Mouse (Mus musculus): ENCODE data around the gene Tead3. TPM values are rescaled to one million over a fixed set of nuclear protein-coding genes. Genes with fewer than 3 reads are reported as not detected.
A peak's percentile ranks its signal among the peaks of the same experiment; 100 is the strongest.

The Tead3 gene
- total and polyA plus RNA-seq, 3 experiments, result 0.42 TPM; not detected in 2

DNA sequence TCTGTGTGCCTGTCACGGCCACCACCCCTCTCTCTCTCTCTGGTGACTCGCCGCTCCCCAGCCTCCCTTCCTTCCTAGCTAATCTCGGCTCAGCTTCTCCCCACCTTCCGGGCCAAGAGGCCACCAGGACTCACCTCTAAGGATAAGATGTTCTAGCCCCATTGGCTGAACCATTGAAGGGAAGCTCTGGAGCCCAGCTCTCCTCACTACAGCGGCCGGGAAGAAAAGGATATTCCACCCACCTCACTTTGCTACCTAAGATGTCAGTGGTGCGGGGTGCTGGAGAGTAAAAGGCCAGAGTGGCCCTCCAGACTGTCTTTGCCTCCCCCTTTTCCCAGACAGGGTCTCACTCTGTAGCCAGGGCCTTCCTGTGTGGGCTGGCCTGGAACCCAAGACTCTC lies 14.5 kb upstream of the Tead3 start, which contains the start of gene Tulp1:
Gene Tulp1, minus strand, starts transcription at position 101 of the 400 bp plus-strand sequence.
- H3K9me3 ChIP-seq (replicated peaks; ENCODE audit: low read length), result no peaks in the 10 kb centered on the region
- no peak within 1 kb of the TSS for H3K4me3 ChIP-seq (replicated peaks in 1 of 3; ENCODE audit: low read depth in 2 of 3, low read length in 2 of 3, poor library complexity in 1 of 3)
- peaks cover 59% of the 10 kb centered on the region for H3K27me3 ChIP-seq (replicated peaks)
- no peak within 1 kb of the TSS for H3K27ac ChIP-seq (ENCODE audit: insufficient read depth, low read depth)
- H3K4me1 ChIP-seq (ENCODE audit: control insufficient read depth in 1 of 2, insufficient read depth in 2 of 2), result peaks cover 2 to 8% of the 10 kb centered on the region in 2 experiments; a peak in 1 of 4 replicates
- in situ Hi-C loops (cut with MboI; ENCODE audit: low pct_ligation_motif_present, low pct_unique_long_range_greater_than_20kb, low sequenced_read_pairs) (no loop called here), dilution Hi-C loops (cut with MboI; ENCODE audit: extremely low pct_ligation_motif_present, extremely low pct_unique_long_range_greater_than_20kb, low sequenced_read_pairs) (no loop called here)
- TF ChIP-seq NELFE (IDR thresholded peaks at IDR 0.05; ENCODE audit: low read depth, low read length) (no peak), USF1 (IDR thresholded peaks at IDR 0.05; ENCODE audit: low read depth, low read length) (no peak), TBP (conservative IDR thresholded peaks at IDR 0.05; ENCODE audit: low read depth, low read length) (no peak), MEF2A (IDR thresholded peaks at IDR 0.05; ENCODE audit: borderline replicate concordance, low read depth, low read length) (no peak), ZC3H11A (IDR thresholded peaks at IDR 0.05; ENCODE audit: low read depth, low read length) (no peak), IRF4 (IDR thresholded peaks at IDR 0.05; ENCODE audit: low read depth, low read length) (no peak), TCF12 (IDR thresholded peaks at IDR 0.05; ENCODE audit: low read depth, low read length) (no peak)
- no peak within 1 kb of the TSS for H3K9ac ChIP-seq (ENCODE audit: insufficient read depth, low read depth)
- H3K36me3 ChIP-seq (replicated peaks in 1 of 2; ENCODE audit: control insufficient read depth in 1 of 2, insufficient read depth in 1 of 2, low read length in 1 of 2), result no peaks in the 10 kb centered on the region
- no peaks in the 10 kb centered on the region for H3K79me2 ChIP-seq (replicated peaks; ENCODE audit: control insufficient read depth, extremely low read depth, insufficient read depth, poor library complexity, severe bottlenecking)
- no peak for DNase-seq (ENCODE audit: extremely low read depth)
- no peak within 1 kb of the TSS for H3K4me2 ChIP-seq (ENCODE audit: insufficient read depth, low read depth, poor library complexity, severe bottlenecking)

GRCm38 (mm10) chr17:28363507-28363906 lies 12.9 kb upstream of the Tead3 start:
- Histone ChIP-seq H3K4me1 (ENCODE audit: control insufficient read depth in 1 of 2, insufficient read depth in 2 of 2) (peaks cover 2 to 7% of the 10 kb centered on the region in 2 experiments; a peak in 1 of 4 replicates), H3K9ac (ENCODE audit: insufficient read depth, low read depth) (no peak overlapping the region), H3K36me3 (replicated peaks in 1 of 2; ENCODE audit: control insufficient read depth in 1 of 2, insufficient read depth in 1 of 2, low read length in 1 of 2) (no peaks in the 10 kb centered on the region), H3K4me3 (replicated peaks in 1 of 3; ENCODE audit: low read depth in 2 of 3, low read length in 2 of 3, poor library complexity in 1 of 3) (no peak overlapping the region), H3K79me2 (replicated peaks; ENCODE audit: control insufficient read depth, extremely low read depth, insufficient read depth, poor library complexity, severe bottlenecking) (no peaks in the 10 kb centered on the region), H3K27me3 (replicated peaks) (peaks cover 66% of the 10 kb centered on the region), H3K4me2 (ENCODE audit: insufficient read depth, low read depth, poor library complexity, severe bottlenecking) (no peak overlapping the region), H3K9me3 (replicated peaks; ENCODE audit: low read length) (no peaks in the 10 kb centered on the region), H3K27ac (ENCODE audit: insufficient read depth, low read depth) (no peak overlapping the region)
- DNase-seq (ENCODE audit: extremely low read depth), result no peak
- dilution Hi-C loops (cut with MboI; ENCODE audit: extremely low pct_ligation_motif_present, extremely low pct_unique_long_range_greater_than_20kb, low sequenced_read_pairs), result no loop called here
- in situ Hi-C loops (cut with MboI; ENCODE audit: low pct_ligation_motif_present, low pct_unique_long_range_greater_than_20kb, low sequenced_read_pairs), result no loop called here
- TF ChIP-seq KAT2A (IDR thresholded peaks at IDR 0.05; ENCODE audit: insufficient replicate concordance, low read length), result no peak
- no peak for TF ChIP-seq CTCF (conservative IDR thresholded peaks at IDR 0.05 in 1 of 2, IDR thresholded peaks at IDR 0.05 in 1 of 2; ENCODE audit: low read depth in 2 of 2, low read length in 2 of 2)
- no peak for TF ChIP-seq IRF4 (IDR thresholded peaks at IDR 0.05; ENCODE audit: low read depth, low read length)

- Histone ChIP-seq H3K27ac (ENCODE audit: insufficient read depth, low read depth) (no peak overlapping the region), H3K36me3 (replicated peaks in 1 of 2; ENCODE audit: control insufficient read depth in 1 of 2, insufficient read depth in 1 of 2, low read length in 1 of 2) (no peaks in the 10 kb centered on the region), H3K4me2 (ENCODE audit: insufficient read depth, low read depth, poor library complexity, severe bottlenecking) (peak overlapping the region; percentile 61; the same call in 1 of the 2 replicates), H3K4me1 (ENCODE audit: control insufficient read depth in 1 of 2, insufficient read depth in 2 of 2) (peaks cover 2 to 4% of the 10 kb centered on the region in 2 experiments; a peak in 1 of 4 replicates), H3K79me2 (replicated peaks; ENCODE audit: control insufficient read depth, extremely low read depth, insufficient read depth, poor library complexity, severe bottlenecking) (no peaks in the 10 kb centered on the region), H3K9ac (ENCODE audit: insufficient read depth, low read depth) (no peak overlapping the region), H3K9me3 (replicated peaks; ENCODE audit: low read length) (no peaks in the 10 kb centered on the region), H3K27me3 (replicated peaks) (peaks cover 69% of the 10 kb centered on the region), H3K4me3 (replicated peaks in 1 of 3; ENCODE audit: low read depth in 2 of 3, low read length in 2 of 3, poor library complexity in 1 of 3) (no peak overlapping the region)
- in situ Hi-C loops (cut with MboI; ENCODE audit: low pct_ligation_motif_present, low pct_unique_long_range_greater_than_20kb, low sequenced_read_pairs) (no loop called here), dilution Hi-C loops (cut with MboI; ENCODE audit: extremely low pct_ligation_motif_present, extremely low pct_unique_long_range_greater_than_20kb, low sequenced_read_pairs) (no loop called here)
- TF ChIP-seq MEF2A (IDR thresholded peaks at IDR 0.05; ENCODE audit: borderline replicate concordance, low read depth, low read length) (no peak), UBTF (IDR thresholded peaks at IDR 0.05; ENCODE audit: low read depth, low read length) (no peak), CTCF (conservative IDR thresholded peaks at IDR 0.05 in 1 of 2, IDR thresholded peaks at IDR 0.05 in 1 of 2; ENCODE audit: low read depth in 2 of 2, low read length in 2 of 2) (no peak), NELFE (IDR thresholded peaks at IDR 0.05; ENCODE audit: low read depth, low read length) (no peak), SMC3 (IDR thresholded peaks at IDR 0.05; ENCODE audit: low read depth, low read length) (no peak), ZMIZ1 (IDR thresholded peaks at IDR 0.05; ENCODE audit: low read depth, low read length) (no peak), SIN3A (IDR thresholded peaks at IDR 0.05; ENCODE audit: low read length) (no peak), USF1 (IDR thresholded peaks at IDR 0.05; ENCODE audit: low read depth, low read length) (no peak), ZNF384 (IDR thresholded peaks at IDR 0.05; ENCODE audit: low read depth, low read length) (no peak), GABPA (IDR thresholded peaks at IDR 0.05; ENCODE audit: insufficient replicate concordance, low read depth, low read length) (no peak), JUND (conservative IDR thresholded peaks at IDR 0.05; ENCODE audit: low read depth, low read length) (no peak)
- no peak for DNase-seq (ENCODE audit: extremely low read depth)
Observed at GRCm38 (mm10) chr17:28362653-28363292, 12.2 kb upstream of the Tead3 start.
